Mouse (Mus musculus) liver (tissue): Measurements from ENCODE around the gene Pbrm1.
A peak's percentile ranks its signal among the peaks of the same experiment; 100 is the strongest.

Experiments used
- DNase-seq: peaks from one replicate; pipeline ENCODE4 v3.0.0-alpha.2; 2020; ENCODE audit warnings: mixed read lengths

Pbrm1 gene

DNA sequence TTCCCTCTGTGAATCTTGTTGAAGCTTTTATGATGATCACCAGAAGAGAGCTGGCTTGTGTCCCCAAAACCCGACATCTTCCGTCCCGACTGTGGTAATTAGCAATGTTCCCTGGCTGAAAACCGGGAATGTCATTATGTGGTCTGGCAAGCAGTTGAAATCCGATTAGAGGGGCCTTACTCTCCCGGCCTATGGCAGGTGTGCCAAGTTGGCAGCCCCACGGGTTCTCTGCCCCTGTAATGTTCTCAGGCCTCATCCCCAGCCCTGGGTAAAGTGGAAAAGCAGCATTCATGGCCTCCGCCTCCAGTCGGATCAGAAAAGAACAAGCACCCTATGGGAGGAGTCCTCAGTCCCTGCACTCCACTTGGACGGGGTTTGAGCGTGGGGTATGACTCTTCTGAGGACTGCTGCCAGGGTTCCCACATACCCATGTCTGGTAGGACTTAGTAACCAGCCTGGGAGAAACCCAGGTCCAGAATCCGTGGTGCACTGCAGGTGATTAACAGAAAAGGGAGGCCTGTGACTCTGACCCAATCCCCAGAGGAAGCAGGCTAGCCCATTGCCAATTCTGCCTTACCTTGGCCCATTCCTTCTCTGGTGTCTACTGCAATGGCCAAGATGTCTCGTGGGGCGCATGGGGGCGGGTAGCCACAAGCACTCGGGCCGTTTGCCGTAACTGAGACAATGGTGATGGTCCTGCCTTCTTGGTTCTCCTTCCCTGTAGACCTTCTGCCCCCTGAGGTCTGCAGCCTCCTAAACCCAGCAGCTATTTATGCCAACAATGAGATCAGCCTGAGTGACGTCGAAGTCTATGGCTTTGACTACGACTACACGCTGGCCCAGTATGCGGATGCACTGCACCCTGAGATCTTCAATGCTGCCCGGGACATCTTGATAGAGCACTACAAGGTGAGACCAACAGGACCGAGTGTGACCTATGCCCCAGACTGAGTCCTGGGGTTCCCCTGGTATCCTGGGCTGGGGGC is 115.4 kb downstream of the Pbrm1 start:
- DNase-seq = peak; percentile 2

DNA sequence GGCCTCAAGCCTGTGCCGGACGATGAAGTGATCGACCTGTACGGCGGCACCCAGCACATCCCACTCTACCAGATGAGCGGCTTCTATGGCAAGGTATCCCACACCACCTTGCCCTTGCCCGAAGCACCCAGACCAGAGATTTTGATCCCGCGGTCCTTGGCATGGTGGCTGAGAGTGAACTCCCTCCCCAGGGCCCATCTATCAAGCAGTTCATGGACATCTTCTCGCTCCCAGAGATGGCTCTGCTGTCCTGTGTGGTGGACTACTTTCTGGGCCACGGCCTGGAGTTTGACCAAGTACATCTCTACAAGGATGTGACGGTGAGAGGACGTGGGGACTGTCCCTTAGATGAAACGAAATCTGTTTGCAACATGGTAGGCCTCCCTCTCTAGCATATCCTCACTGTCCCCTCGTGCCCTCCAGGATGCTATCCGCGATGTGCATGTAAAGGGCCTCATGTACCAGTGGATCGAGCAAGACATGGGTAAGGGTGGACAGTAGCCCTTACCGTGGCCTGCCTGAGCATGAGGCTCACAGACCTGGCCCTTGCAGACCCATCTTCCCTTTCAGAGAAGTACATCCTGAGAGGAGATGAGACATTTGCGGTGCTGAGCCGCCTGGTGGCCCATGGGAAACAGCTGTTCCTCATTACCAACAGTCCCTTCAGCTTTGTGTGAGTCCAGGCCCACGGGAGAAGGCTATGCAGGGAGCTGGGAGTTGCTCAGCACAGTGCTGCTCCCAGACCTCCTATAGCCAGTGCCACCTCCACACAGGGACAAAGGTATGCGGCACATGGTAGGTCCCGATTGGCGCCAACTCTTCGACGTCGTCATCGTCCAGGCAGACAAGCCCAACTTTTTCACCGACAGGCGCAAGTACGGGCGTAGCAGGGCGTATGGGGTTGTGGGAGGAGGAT is 116.8 kb downstream of the Pbrm1 start:
- peak; percentile 3 for DNase-seq

- DNase-seq = peak; percentile 3
Measured at GRCm38 (mm10) chr14:31136411-31137280, 117.7 kb downstream of the Pbrm1 start.

DNA sequence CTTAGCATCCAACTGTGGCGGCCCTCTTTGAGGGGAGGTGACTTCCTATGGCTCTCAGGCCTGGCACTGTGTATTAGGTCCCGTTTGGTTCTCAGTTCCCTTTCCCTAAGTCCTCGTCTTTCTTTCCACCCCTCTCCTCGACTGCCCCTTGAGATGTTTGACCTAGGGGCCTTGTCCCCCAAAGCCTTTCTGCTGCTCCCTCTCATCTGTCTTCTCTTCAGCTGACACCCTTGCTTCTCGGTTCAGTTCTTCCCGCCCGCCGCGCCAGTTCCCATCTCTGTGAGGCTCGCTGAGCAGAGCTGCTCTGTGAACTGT is 118.3 kb downstream of the Pbrm1 start:
- DNase-seq = no peak

GRCm38 (mm10) chr14:31137791-31138190 is 118.9 kb downstream of the Pbrm1 start:
- no peak for DNase-seq

DNA sequence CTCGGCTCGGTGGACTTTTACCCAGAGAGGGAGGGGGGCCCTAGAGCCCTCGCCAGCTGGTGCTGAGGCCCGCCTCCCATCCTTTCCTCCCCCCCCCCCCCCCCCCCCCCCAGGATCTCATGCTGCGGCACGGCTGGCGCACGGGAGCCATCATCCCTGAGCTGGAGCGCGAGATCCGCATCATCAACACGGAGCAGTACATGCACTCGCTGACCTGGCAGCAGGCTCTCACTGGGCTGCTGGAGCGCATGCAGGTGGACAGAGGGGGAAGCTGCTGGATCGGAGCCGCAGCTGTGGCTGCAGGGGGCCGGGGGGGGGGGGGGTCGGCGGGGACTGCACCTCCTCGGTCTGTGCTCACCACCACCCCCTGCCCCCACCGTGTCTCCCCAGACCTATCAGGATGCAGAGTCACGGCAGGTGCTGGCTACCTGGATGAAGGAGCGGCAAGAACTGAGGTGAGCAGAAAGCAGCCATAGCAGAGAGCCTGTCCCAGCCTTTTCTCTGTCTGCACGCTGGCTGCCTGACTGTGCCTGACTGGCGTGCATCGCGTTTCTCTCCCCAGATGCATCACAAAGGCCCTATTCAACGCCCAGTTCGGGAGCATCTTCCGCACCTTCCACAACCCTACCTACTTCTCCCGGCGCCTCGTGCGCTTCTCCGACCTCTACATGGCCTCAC is 119.4 kb downstream of the Pbrm1 start:
- DNase-seq = no peak

GRCm38 (mm10) chr14:31138897-31139429 is 120.0 kb downstream of the Pbrm1 start:
- DNase-seq = no peak

DNA sequence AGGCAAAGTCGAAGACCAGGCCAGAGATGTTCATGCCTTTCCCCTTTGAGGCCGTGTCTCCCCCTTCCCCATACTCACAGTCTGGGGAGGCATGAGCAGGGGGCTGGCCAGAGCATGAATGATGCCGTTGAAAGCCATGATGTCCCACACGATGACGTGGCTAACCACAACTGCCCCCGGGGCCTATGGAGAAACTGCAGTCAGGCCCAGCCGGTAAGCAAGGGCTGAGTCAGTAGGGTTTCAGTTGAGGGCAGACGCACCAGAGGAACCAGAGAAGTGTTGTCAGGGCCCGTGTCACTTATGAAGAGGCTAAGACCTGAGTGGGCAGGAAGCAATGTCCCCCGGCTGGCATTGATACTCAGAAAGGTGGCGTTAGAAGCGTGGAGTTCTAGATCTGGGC is 120.7 kb downstream of the Pbrm1 start:
- DNase-seq = no peak

- no peak for DNase-seq
Measured at GRCm38 (mm10) chr14:31140141-31140540, 121.2 kb downstream of the Pbrm1 start.

DNA sequence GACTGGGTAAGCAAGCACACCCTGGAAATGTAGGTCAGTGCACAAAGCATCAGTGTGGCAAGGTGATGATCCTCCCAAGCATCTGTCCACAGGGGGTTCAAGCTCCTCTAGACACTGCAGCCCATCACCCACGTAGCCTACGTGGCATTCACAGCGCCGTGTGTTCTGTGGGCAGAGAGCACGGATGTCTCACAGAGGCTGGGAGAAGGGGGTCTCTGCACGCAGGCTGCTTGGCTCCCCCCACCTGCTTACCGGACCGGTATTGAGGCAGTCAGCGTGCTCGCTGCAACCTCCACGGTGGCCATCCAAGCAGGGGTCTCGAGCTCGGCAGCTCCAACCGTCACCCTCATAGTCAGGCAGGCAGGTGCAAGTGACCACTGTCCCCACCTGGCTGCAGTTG is 122.1 kb downstream of the Pbrm1 start:
- no peak for DNase-seq

DNA sequence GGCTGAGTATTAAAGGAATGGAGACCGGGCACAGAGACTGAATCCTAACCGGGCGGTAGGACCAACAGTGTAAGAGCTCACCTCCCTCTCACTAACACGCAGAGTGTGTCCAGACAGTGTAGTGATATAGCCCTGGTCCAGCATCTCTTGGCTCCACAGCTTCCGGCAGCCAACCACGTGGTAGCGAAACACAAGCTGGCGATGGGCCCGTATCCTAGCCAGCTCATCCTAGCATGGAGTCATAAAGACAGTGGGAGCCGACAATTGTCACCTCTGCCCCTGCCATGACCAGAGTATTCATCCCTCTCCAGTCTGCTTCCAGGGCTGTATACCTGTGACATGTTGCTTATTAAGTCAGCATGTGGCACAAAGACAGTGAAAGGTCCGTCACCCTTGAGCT is 126.8 kb downstream of the Pbrm1 start:
- DNase-seq = no peak

DNA sequence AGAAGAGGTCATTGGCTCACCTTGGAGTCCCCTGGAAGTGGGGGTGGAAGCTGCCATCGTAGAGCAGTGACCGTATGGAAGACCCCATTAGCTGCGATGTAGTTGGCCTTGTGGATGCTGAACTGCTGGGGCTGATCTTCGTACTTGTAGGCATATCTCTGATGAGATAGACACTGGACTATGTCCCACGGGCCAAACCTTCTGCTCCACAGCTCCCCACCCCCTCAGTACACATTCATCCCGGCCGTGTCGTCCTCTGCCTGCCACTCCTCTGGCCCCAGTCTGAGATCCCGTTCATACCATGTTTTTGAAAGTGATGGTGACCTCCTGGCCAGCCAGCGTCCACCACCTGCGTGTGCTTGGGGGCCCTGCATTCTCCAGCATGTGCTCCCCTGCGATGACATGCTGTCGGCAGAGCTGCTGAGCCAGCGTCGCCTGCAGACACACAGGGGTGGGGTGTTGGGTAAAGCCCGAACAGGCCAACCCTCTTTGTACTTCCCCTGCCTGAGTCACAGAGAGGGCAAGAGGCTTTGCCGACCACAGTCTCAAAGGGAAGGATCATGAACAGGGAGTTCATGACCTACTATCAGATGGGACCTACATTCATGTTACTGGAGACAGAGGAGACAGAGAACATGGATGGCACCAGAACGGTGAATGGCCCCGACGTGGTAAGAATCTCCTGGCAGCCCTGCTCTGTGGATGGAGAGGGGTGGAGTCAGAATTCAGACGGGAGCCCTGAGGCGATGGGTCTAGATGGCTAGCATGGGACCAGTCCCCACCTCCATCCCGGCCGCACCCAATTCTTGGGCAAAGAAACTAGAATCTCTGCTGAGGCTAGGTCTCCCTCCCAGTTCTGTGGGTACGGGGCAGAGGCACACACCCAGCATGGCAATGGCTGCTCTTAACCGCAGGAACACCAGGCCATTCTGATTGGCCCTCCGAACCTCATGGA is 141.5 kb downstream of the Pbrm1 start:
- peak; percentile 41 for DNase-seq

GRCm38 (mm10) chr14:31161191-31161590 is 142.3 kb downstream of the Pbrm1 start:
- no peak for DNase-seq

DNA sequence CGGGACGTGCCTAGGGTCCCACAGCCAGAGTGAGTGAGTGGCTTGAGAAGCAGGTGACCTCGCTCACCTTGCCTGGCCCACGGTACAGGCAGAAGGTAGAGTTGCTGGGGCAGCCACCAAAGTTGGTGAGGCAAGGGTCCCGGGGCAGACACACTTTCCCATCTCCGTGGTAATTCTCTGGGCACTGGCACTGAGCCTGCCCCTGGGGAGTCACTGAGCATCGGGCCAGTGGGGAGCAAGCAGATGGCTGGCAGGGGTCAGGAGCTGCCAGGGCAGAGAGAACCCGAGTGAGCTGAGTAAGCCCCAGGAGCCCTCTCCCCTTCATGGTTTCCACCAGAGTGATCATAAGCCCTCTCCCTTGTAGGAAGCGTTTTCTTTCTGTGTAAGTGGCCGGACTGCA is 142.7 kb downstream of the Pbrm1 start:
- no peak for DNase-seq

DNA sequence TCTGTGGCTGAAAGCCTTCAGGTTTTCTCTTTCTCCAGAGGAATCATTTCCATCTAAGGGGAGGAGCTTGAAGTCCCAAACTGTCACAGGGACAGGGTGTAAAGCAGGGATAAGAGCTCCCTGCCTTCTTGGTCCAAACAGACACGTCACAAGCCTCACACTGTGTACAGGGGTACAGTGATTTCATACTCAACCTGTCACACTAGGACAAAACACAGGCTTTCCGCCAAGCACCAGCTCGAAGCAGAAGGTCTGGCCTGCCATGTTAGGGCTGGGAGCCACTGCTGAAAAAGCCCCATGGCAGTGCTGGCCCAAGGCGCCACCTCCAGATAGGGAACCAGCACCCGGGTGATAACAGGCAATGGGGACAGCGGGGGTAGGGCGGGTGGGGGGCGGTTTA is 145.1 kb downstream of the Pbrm1 start:
- DNase-seq = peak; percentile 38

- DNase-seq = no peak
Measured at GRCm38 (mm10) chr14:31165010-31165409, 146.1 kb downstream of the Pbrm1 start.

DNA sequence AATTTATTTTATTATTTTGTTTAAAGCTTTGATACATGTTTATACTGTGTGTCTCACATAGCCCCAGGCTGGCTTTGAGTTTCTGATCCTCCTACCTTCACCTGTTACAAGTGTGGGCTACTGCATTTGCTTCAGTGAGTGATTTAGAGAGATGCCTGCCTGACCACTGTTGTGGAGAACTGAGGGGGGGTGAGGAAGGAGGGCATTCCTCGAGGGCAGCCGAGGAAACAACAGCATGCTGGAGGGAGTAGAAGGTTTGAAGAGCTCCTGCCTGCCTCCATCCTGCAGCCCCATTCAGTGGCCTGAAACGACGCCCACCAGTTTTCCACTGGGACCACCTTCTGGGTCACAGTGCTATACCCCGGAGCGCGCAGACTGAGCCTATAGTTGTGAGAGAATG is 146.5 kb downstream of the Pbrm1 start:
- no peak for DNase-seq

DNA sequence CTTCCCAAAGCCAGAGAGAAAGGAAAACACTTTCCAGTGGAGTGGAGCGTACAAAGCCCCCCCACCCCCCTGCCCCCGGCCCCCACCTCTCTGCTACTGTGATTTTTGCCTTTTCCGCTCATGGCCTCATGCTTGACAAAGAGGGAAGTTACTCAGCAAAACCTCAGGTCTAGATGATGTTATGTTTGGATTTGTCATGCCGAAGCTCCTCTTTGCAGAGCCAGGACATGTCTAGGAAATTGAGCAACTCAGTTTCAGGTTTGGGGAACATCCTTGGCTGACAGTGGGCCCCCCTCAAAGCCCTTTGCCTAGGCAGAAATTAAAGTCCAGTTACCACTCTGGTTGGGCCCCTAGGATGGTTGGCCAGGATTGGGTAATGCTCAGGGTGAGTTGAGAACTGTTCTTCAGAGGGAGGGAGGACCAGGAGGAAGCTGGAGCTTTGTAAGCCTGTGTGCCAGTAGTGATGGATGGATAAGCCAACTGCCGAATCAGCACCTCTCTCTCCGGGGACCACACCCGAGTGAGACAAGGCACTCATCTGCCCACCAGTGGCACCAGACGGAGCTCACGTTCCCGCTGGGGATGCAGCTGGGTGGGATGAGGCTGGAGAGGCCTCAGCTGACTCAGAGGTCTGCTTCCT is 147.2 kb downstream of the Pbrm1 start:
- peak; percentile 28 for DNase-seq

DNA sequence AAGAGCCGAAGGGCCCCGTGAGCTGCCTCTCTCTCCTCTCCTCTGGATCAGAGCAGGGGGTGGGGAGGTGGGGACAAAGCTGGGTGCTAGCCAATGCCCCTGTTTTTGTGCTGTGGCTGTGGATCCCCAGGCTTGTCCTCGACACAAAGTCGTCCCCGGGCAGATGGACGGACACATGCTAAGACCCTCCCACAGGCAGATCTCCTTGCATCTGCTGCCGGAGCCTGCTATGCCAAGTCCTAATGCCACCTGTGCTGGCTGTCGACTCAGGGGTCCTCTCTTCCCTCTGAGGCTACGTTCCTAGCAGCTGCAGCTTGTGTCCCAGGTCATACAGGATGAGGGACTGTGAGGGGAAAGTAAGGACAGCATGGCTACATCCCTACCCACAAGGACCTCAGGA is 147.9 kb downstream of the Pbrm1 start:
- no peak for DNase-seq

GRCm38 (mm10) chr14:31168425-31168824 is 149.5 kb downstream of the Pbrm1 start, which contains the start of gene Stab1:
Gene Stab1, minus strand, starts transcription at chr14:31168641.
- DNase-seq = peak; percentile 32
